Mouse (Mus musculus) gastrocnemius, postnatal 36 days (tissue): ENCODE results near the gene Hcfc1. TPM values are rescaled to one million over a fixed set of nuclear protein-coding genes. Genes with fewer than 3 reads are reported as not detected.

ENCODE experiments used
- DNase-seq, 2 experiments: peaks; one replicate each; pipeline ENCODE4 v3.0.0; 2022
- intact Hi-C: fragments of 180-260 bp; cut with DNase I; formaldehyde crosslinking; loops from one replicate; pipeline ENCODE4 v1.15.1; 2025
- long read RNA-seq, 2 experiments: library from polyadenylated mRNA; stranded (forward); transcript quantifications; one replicate each; pipeline ENCODE4 v2.0.0; 2021
- total RNA-seq, 2 experiments: library from RNA; stranded (reverse); gene quantifications; 2 replicates each; pipeline ENCODE4 v1.2.3; 2021

The Hcfc1 gene
- total RNA-seq, result 10 to 100 TPM; 30.2 to 32.1 TPM
- long read RNA-seq, experiment 1, partial matches to known transcripts, result 7 of 16 reads
- long read RNA-seq, experiment 1, other reads (novel, unspliced or antisense), result 9 of 16 reads
- long read RNA-seq, experiment 2, partial matches to known transcripts, result 7 of 22 reads
- long read RNA-seq, experiment 2, other reads (novel, unspliced or antisense), result 14 of 22 reads

DNA sequence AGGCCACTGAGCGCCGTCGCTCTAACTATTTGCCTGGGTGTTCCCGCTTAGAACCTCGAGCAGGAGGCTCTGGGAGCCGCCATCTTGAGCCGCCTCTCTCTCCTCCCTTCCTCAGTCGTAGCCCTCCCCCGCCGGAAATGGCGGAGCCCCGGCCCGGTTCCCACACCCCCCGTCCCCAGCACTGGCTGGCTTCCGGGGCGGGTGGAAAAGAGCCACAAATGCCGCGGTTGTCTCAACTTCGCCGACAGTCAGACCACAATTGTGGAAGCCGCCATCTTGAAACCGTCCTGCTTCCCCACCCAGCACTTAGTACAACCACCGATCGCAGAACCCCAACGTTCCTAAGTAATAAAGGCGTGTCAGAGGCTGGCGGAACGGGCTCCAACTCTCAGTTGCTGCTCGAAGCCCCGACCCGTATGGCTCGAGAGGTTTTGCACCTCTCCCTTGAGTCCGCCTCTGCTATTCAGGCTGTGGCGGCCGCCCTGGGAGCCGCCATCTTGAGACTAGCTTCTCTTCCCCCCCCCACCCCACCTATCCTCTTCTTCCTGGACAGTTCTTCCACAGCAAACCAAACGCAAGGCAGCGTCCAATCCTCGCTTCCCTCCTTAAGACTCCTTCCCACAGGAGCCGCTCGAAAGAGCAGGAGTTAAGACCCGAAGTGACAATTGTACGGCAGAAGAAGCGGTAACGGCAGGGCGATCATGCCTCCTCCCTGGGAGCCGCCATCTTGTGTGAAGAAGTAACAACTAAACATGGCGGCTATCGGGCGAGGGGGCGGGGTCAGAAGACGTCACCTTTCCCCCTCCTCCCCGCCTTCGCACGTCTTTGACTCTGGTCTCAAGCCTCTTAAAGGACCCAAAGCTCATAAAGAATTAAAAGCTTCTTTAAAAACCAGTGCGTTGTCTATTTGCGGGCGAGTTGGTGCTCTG lies at the start of gene Hcfc1:
Hcfc1 (minus strand) TSS at position 110 of the 929 bp plus-strand sequence.
- peak; percentile 83 to 89 for DNase-seq
- intact Hi-C loops, result no loop called here

GRCm38 (mm10) chrX:74014597-74014996 lies 48.4 kb upstream of the Hcfc1 start:
- intact Hi-C loops, result no loop called here
- DNase-seq, result no peak

GRCm38 (mm10) chrX:74008063-74008462 lies 41.9 kb upstream of the Hcfc1 start:
- intact Hi-C loops, result no loop called here
- no peak for DNase-seq

GRCm38 (mm10) chrX:74006401-74006800 lies 40.2 kb upstream of the Hcfc1 start:
- intact Hi-C loops, result no loop called here
- DNase-seq, result no peak

DNA sequence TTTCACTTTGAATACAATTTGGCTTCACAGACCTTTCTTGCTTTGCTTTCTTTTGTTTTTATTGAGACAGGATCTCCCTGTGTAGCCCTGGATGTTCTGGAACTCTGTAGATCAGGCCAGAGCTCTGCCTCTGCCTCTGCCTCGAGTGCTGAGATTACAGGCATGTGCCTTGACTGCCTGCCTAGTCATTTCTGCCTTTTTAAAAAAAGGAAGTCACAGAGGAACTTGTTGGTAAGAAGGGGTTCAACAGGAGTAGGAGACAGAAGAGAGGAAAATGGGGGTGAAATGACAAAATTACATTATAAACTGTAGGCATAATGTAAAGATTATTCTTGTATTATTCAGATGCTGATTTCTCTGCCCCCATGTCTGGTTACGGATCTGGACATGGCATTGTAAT lies 37.5 kb upstream of the Hcfc1 start:
- intact Hi-C loops, result no loop called here
- DNase-seq, result no peak

GRCm38 (mm10) chrX:74001024-74001423 lies 34.9 kb upstream of the Hcfc1 start:
- intact Hi-C loops, result no loop called here
- DNase-seq, result no peak

DNA sequence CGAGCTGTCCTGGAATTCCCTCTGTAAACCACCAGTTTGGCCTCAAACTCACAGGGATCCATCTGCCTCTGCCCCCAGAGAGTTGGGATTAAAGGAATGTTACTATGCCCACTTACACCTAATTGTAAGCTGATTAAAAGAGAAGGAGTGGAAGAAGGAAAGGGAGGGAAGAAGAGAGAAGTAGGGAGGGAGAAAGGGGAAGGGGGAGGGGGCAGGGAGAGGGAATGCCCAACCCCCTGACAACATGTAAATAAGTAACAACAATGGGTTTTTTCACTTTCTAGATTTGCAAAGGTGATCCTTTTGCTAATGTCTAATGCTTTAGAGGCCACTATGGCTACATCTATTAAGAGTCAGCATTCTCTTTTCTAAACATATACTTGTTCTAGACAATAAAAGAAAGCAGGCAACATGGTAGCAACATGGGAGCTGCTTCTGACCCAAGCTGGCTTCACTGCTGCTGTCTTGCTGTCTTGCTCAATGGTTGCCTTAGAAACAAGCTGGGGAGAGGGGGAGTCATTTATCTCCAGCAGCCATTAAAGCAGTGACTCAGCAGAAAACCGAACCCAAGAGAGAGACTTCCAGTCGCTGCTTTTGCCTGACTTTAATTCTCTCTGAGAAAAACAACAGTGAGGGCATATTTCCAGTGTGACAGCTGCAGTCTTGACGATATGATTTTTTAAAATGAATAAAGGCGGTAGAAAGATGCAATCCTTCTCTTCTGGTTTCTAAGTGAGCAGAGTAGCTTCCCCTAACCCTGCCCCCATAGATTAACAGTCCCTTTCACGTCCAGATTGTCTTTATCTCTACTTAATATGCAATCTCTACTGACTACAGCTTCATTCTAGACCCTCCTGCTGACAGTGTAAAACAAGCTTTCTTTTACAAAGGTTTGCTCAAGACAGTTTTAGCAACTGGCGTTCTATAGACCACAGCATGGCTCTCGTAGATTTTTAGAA lies 33.0 kb upstream of the Hcfc1 start:
- intact Hi-C loops, result no loop called here
- DNase-seq, result no peak

- intact Hi-C loops, result no loop called here
- no peak for DNase-seq
These were observed 11.6 kb upstream of the Hcfc1 start for GRCm38 (mm10) chrX:73977783-73978182.

DNA sequence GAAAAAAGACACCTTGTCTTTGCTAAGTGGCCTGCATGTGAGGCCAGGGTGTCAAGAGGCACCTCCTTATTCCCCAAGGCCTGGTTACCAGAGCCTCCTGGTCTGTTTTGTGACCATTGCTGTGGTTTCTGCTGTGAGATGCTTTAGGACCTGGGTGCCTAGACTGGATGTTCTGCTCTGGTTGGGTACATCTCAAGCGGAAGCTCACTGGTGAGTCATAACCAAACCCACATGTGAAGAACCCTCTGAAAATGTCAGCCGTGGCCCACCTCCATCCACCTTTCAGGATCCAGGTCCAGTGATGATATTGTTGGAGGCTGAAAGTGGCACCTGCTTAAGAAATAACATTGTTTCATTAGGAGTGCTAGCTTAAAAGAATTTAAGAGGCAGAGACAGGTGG lies 10.1 kb upstream of the Hcfc1 start:
- intact Hi-C loops, result no loop called here
- DNase-seq, result no peak

DNA sequence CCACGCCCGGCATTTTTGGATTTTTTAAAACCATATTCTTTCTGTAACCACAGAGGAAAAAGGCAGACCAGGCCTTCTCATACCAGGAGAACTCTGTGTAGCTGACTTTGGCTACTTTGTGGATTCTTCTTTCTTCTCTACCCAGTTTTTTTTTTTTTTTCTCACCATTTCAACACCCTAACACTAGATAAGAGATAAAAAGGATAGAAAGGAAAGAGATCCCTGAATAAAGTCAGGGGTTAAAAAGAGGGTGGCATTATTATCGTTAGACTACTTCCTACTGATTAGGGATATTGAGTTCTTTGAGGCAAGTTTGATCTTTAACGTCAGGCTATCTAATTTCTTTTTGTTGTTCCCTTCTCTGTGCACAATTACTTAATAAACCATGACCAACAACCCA lies 6.6 kb upstream of the Hcfc1 start:
- intact Hi-C loops, result no loop called here
- no peak for DNase-seq

DNA sequence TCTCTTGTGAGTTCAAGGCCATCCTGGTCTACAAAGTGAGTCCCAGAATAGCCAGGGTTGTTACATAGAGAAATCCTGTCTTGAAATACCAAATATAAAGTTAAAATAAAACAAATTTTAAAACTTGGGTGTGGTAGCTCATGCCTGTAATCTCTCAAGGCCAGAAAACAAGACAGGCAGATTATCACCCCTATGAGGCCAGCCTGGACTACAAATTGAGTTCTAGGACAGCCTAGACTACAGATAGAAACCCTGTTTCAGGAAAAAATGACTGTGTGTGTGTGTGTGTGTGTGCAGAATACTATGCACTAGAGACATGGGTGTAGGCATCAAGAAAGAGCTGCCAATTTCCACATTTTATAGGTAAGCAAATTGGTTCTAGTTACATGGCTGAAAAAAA lies 4.6 kb upstream of the Hcfc1 start:
- no peak for DNase-seq
- intact Hi-C loops, result no loop called here

DNA sequence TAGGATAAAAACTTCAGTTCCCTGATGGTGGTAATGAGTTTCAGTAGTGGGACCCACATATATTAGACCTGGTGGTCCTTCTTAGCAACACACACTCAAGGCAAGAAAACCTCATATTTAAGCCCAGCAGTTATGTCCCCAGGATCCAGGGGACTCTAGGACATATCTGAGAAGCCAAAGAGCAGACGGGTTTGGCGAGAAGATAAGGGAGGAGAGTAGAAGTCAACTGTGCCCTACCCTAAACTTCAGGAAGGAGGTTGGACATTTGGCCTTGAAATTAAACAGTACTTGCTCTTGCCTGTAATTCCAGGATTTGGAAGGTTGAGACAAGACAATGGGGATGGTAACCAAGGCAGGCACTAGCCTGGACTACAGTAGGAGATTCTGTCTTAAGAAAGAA lies 3.6 kb upstream of the Hcfc1 start:
- DNase-seq, result no peak
- intact Hi-C loops, result no loop called here

GRCm38 (mm10) chrX:73969167-73969566 lies 3.0 kb upstream of the Hcfc1 start:
- intact Hi-C loops, result no loop called here

DNA sequence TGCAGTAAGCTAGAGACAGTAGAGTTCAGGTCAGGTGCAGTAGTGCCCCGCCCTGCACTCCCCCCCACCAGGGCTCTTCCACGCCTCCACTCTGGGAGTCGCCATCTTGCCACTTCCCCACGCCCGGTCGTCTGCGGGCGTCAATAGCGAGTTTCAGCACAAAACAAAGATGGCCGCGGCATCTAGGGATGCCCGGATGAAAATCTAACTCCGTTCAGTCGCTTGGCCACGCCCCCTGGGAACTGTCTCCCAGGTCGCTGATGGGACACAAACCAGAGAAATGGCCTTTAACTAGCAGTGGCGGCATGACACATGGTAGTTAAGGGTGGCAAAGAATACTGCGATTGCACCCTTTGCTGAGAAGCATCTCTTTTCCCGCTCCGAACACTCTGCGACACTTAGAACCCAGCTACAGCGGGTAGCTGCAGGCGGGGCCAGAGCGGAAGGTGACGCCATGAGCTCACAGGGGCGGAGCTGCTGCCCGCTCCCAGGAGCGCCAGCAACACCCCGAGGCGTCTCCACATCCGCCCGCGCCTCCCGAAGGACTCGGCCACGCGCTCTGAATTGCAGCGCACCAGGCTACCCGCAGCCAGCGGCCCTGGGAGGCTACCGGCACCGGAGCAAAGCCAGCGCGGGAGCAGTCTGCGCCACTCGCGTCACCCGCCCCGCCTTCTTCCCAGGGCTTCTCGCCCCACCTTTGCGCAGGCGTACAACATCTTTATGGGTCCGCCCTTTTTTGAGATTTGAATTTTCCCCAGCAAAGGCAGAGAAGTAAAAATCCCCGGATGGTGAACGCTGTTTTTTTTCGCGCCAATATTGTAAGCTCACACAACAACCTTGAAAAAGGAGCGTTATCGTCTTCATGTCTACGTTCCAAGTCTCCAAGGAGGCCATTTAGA lies 1.3 kb upstream of the Hcfc1 start:
- DNase-seq, result peak; percentile 75 to 85
- intact Hi-C loops, result no loop called here

More at GRCm38 (mm10) chrX:73969167-73969566, 3.0 kb upstream of the Hcfc1 start:
- DNase-seq, result no peak

GRCm38 (mm10) chrX:73965307-73965706 lies 850 bp downstream of the Hcfc1 start:
- no peak for DNase-seq
- intact Hi-C loops, result no loop called here

- intact Hi-C loops, result no loop called here
- DNase-seq, result no peak
These were observed 1.8 kb downstream of the Hcfc1 start for GRCm38 (mm10) chrX:73964363-73964762.

DNA sequence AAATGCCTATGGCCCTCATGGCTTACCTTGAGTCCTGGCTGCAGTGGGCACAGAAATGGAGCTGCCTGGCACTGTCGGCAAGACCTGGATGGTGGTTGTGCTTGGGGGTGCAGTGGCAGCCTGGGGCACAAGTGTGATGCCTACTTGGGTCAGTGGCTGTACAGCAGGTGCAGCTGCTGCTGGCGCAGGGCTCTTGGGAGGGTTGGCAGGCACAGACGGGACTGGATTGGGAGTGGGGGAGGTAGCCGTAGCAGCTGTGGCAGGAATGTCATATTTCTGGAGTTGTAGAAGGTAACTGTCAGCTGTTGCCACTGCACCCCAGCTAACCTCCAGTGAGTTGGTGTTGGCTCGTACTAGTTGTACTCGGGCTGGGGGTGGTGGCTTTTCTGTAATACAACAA lies 11.2 kb downstream of the Hcfc1 start:
- no peak for DNase-seq
- intact Hi-C loops, result no loop called here

GRCm38 (mm10) chrX:73952603-73953002 lies 13.6 kb downstream of the Hcfc1 start:
- intact Hi-C loops, result no loop called here
- no peak for DNase-seq

DNA sequence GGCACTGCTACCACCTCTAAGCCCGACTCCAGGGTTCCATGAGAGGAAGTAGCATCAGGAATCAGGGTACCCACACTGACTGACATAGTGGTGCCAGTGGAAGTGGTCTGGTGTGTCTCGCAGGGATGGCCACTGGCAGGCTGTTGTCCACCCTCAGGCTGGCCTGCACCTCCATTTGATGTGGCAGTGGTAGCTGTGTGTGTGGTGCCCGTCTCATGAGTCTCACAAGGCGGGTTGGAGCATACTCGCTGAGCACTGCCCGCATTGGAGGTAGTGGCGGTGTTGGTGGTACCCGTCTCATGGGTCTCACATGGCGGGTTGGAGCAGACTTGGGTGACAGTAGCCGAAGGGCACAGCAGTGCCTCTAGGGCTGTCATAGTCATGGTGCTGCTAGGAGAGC lies 16.8 kb downstream of the Hcfc1 start:
- intact Hi-C loops, result no loop called here
- no peak for DNase-seq

- intact Hi-C loops, result no loop called here
- DNase-seq, result no peak
These were observed 17.5 kb downstream of the Hcfc1 start for GRCm38 (mm10) chrX:73948647-73949046.
